Mouse (Mus musculus) embryonic facial prominence, embryonic 15.5 days (tissue): Measurements from ENCODE around the gene Btbd19. TPM values are rescaled to one million over a fixed set of nuclear protein-coding genes. Genes with fewer than 3 reads are reported as not detected.
A peak's percentile ranks its signal among the peaks of the same experiment; 100 is the strongest.

Experiments
- ATAC-seq: fragments of 200-750 bp; cut with Nextera tagmentation; 2 replicates; pipeline ENCODE4 v1.8.0; 2017; ENCODE audit warnings: low read depth, moderate TSS enrichment; ENCODE audit not compliant: insufficient number of reproducible peaks, low FRiP score, low TSS enrichment
- H3K27ac ChIP-seq: fragments of 300-500 bp; sonication (generic); replicated peaks from 2 replicates; pipeline ENCODE4 v1.5.1; 2015; ENCODE audit warnings: mild to moderate bottlenecking, inconsistent platforms
- H3K27me3 ChIP-seq: fragments of 300-500 bp; sonication (generic); 2 replicates; pipeline ENCODE4 v1.6.1; 2015; ENCODE audit warnings: inconsistent platforms
- H3K36me3 ChIP-seq: fragments of 300-500 bp; sonication (generic); 2 replicates; pipeline ENCODE4 v1.6.1; 2015; ENCODE audit warnings: mild to moderate bottlenecking, inconsistent platforms
- H3K4me1 ChIP-seq: fragments of 300-500 bp; sonication (generic); 2 replicates; pipeline ENCODE4 v1.6.1; 2015; ENCODE audit warnings: inconsistent platforms
- H3K4me2 ChIP-seq: fragments of 300-500 bp; sonication (generic); replicated peaks from 2 replicates; pipeline ENCODE4 v1.6.1; 2015; ENCODE audit warnings: mild to moderate bottlenecking, inconsistent platforms
- H3K4me3 ChIP-seq: fragments of 300-500 bp; sonication (generic); replicated peaks from 2 replicates; pipeline ENCODE4 v1.5.1; 2015; ENCODE audit warnings: mild to moderate bottlenecking, inconsistent platforms
- H3K9ac ChIP-seq: fragments of 300-500 bp; sonication (generic); 2 replicates; pipeline ENCODE4 v1.6.1; 2015; ENCODE audit warnings: inconsistent platforms
- H3K9me3 ChIP-seq: fragments of 300-500 bp; sonication (generic); replicated peaks from 2 replicates; pipeline ENCODE4 v1.6.1; 2016; ENCODE audit warnings: inconsistent platforms
- WGBS: fragments of 180-500 bp; shearing (Covaris S2); methylation state at CpG from one replicate; pipeline ENCODE4 v1.1.7; 2015; 5-methylcytosine and 5-hydroxymethylcytosine counted together
- polyA plus RNA-seq: library from polyadenylated mRNA; unstranded; fragments of >200 nt; fragmentation: Nextera tagmentation; extraction: Ambion mirVana; gene quantifications from 2 replicates; pipeline ENCODE4 v1.2.1, GENCODE M21; 2015

Btbd19 gene
- polyA plus RNA-seq, 1 experiment from 2014 or later = 13.2 TPM

GRCm38 (mm10) chr4:117110985-117111384, 14.5 kb downstream of the Btbd19 start:
- Histone ChIP-seq H3K9me3 (no peaks in the 10 kb centered on the region), H3K4me1 (no peaks in the 10 kb centered on the region), H3K4me3 (no peak overlapping the region), H3K4me2 (no peak overlapping the region), H3K36me3 (peaks cover 57% of the 10 kb centered on the region), H3K27ac (no peak overlapping the region), H3K9ac (no peak overlapping the region), H3K27me3 (no peaks in the 10 kb centered on the region)
- WGBS = 91% methylated on average over 11 of the region's 11 CpGs
- ATAC-seq = no peak

- no peak for ATAC-seq
- peaks cover 60% of the 10 kb centered on the region for H3K36me3 ChIP-seq
- H3K9ac ChIP-seq = no peak overlapping the region
- no peak overlapping the region for H3K4me3 ChIP-seq
- peaks cover 7% of the 10 kb centered on the region for H3K4me1 ChIP-seq
- H3K9me3 ChIP-seq = no peaks in the 10 kb centered on the region
- H3K27me3 ChIP-seq = no peaks in the 10 kb centered on the region
- H3K4me2 ChIP-seq = no peak overlapping the region
- H3K27ac ChIP-seq = no peak overlapping the region
- WGBS = 92% methylated on average over 13 of the region's 13 CpGs
Measured at GRCm38 (mm10) chr4:117110249-117110648, 15.3 kb downstream of the Btbd19 start.

GRCm38 (mm10) chr4:117109330-117109729, 16.2 kb downstream of the Btbd19 start:
- Histone ChIP-seq H3K36me3 (peaks cover 54% of the 10 kb centered on the region), H3K27me3 (no peaks in the 10 kb centered on the region), H3K4me3 (no peak overlapping the region), H3K9me3 (no peaks in the 10 kb centered on the region), H3K4me1 (peaks cover 16% of the 10 kb centered on the region), H3K27ac (no peak overlapping the region), H3K9ac (no peak overlapping the region), H3K4me2 (no peak overlapping the region)
- ATAC-seq = no peak
- WGBS = 92% methylated on average over 25 of the region's 25 CpGs

- H3K9ac ChIP-seq = no peak overlapping the region
- no peaks in the 10 kb centered on the region for H3K27me3 ChIP-seq
- peaks cover 20% of the 10 kb centered on the region for H3K4me1 ChIP-seq
- 96% methylated on average over 6 of the region's 6 CpGs for WGBS
- H3K36me3 ChIP-seq = peaks cover 46% of the 10 kb centered on the region
- no peak overlapping the region for H3K27ac ChIP-seq
- ATAC-seq = no peak
- H3K4me2 ChIP-seq = no peak overlapping the region
- no peak overlapping the region for H3K4me3 ChIP-seq
- H3K9me3 ChIP-seq = no peaks in the 10 kb centered on the region
Measured at GRCm38 (mm10) chr4:117108524-117108849, 17.0 kb downstream of the Btbd19 start.

- Histone ChIP-seq H3K9me3 (no peaks in the 10 kb centered on the region), H3K4me2 (no peak overlapping the region), H3K9ac (no peak overlapping the region), H3K4me1 (peaks cover 20% of the 10 kb centered on the region), H3K27ac (no peak overlapping the region), H3K27me3 (no peaks in the 10 kb centered on the region), H3K36me3 (peaks cover 41% of the 10 kb centered on the region), H3K4me3 (no peak overlapping the region)
- 89% methylated on average over 18 of the region's 18 CpGs for WGBS
- no peak for ATAC-seq
Measured at GRCm38 (mm10) chr4:117107813-117108523, 17.6 kb downstream of the Btbd19 start.

GRCm38 (mm10) chr4:117105127-117105526, 20.4 kb downstream of the Btbd19 start:
- Histone ChIP-seq H3K4me1 (peaks cover 43% of the 10 kb centered on the region), H3K9me3 (no peaks in the 10 kb centered on the region), H3K9ac (no peak overlapping the region), H3K4me3 (no peak overlapping the region), H3K27me3 (no peaks in the 10 kb centered on the region), H3K4me2 (0 out of 2 replicates have a peak overlapping the region, but pooled peaks have one; percentile 6), H3K36me3 (peaks cover 24% of the 10 kb centered on the region), H3K27ac (0 out of 2 replicates have a peak overlapping the region, but pooled peaks have one; percentile 29)
- no peak for ATAC-seq
- 30% methylated on average over 10 of the region's 10 CpGs for WGBS

- Histone ChIP-seq H3K4me1 (peaks cover 43% of the 10 kb centered on the region), H3K36me3 (peaks cover 23% of the 10 kb centered on the region), H3K9me3 (no peaks in the 10 kb centered on the region), H3K4me2 (no peak overlapping the region), H3K27me3 (no peaks in the 10 kb centered on the region), H3K27ac (0 out of 2 replicates have a peak overlapping the region, but pooled peaks have one; percentile 29), H3K9ac (no peak overlapping the region), H3K4me3 (no peak overlapping the region)
- no peak for ATAC-seq
- WGBS = 58% methylated on average over 10 of the region's 10 CpGs
Measured at GRCm38 (mm10) chr4:117104672-117105071, 20.9 kb downstream of the Btbd19 start.

- peaks cover 65% of the 10 kb centered on the region for H3K4me1 ChIP-seq
- no peak for ATAC-seq
- 0 out of 2 replicates have a peak overlapping the region, but pooled peaks have one; percentile 12 for H3K4me2 ChIP-seq
- H3K9ac ChIP-seq = no peak overlapping the region
- no peaks in the 10 kb centered on the region for H3K9me3 ChIP-seq
- no peaks in the 10 kb centered on the region for H3K27me3 ChIP-seq
- WGBS = 30% methylated on average over 7 of the region's 7 CpGs
- no peak overlapping the region for H3K4me3 ChIP-seq
- H3K27ac ChIP-seq = no peak overlapping the region; the same call in 1 of the 2 replicates
- H3K36me3 ChIP-seq = 0 out of 2 replicates have a peak, but pooled peaks cover 4% of the 10 kb centered on the region
Measured at GRCm38 (mm10) chr4:117101218-117101617, 24.3 kb downstream of the Btbd19 start.

GRCm38 (mm10) chr4:117100036-117100435, 25.5 kb downstream of the Btbd19 start:
- Histone ChIP-seq H3K36me3 (no peaks in the 10 kb centered on the region), H3K4me1 (peaks cover 64% of the 10 kb centered on the region), H3K4me2 (no peak overlapping the region), H3K4me3 (no peak overlapping the region), H3K9me3 (no peaks in the 10 kb centered on the region), H3K27me3 (no peaks in the 10 kb centered on the region), H3K27ac (no peak overlapping the region), H3K9ac (no peak overlapping the region)
- ATAC-seq = no peak
- WGBS = 63% methylated on average over 4 of the region's 4 CpGs

- Histone ChIP-seq H3K27ac (peak overlapping the region; percentile 35; the same call in 1 of the 2 replicates), H3K4me3 (peak overlapping the region; percentile 61; the same call in 1 of the 2 replicates), H3K4me2 (peak overlapping the region; percentile 93), H3K9me3 (no peaks in the 10 kb centered on the region), H3K36me3 (no peaks in the 10 kb centered on the region), H3K27me3 (no peaks in the 10 kb centered on the region), H3K9ac (no peak overlapping the region), H3K4me1 (peaks cover 54% of the 10 kb centered on the region)
- WGBS = 33% methylated on average over 2 of the region's 2 CpGs
- no peak for ATAC-seq
Measured at GRCm38 (mm10) chr4:117098764-117099036, 26.8 kb downstream of the Btbd19 start.

GRCm38 (mm10) chr4:117097969-117098763, 27.4 kb downstream of the Btbd19 start:
- peak; percentile 78 for ATAC-seq

More at GRCm38 (mm10) chr4:117097969-117098763, 27.4 kb downstream of the Btbd19 start:
- peak overlapping the region; percentile 35 for H3K27ac ChIP-seq
- H3K4me1 ChIP-seq = peaks cover 54% of the 10 kb centered on the region
- no peaks in the 10 kb centered on the region for H3K9me3 ChIP-seq
- peak overlapping the region; percentile 61 for H3K4me3 ChIP-seq
- no peak overlapping the region for H3K9ac ChIP-seq
- no peaks in the 10 kb centered on the region for H3K36me3 ChIP-seq
- WGBS = 23% methylated on average over 8 of the region's 8 CpGs
- H3K27me3 ChIP-seq = no peaks in the 10 kb centered on the region
- peak overlapping the region; percentile 93 for H3K4me2 ChIP-seq
